Mouse (Mus musculus) ES-Bruce4 (cell line): ENCODE data around the gene Nrm. TPM values are rescaled to one million over a fixed set of nuclear protein-coding genes. Genes with fewer than 3 reads are reported as not detected.

Experiments
- H3K27ac ChIP-seq: 2 replicates; pipeline ENCODE4 v1.5.1; 2012; ENCODE audit warnings: low read length, inconsistent platforms; ENCODE audit not compliant: insufficient read depth
- H3K27me3 ChIP-seq: 2 replicates; pipeline ENCODE4 v1.6.1; 2012; ENCODE audit warnings: mild to moderate bottlenecking, low read length, inconsistent platforms; ENCODE audit not compliant: control insufficient read depth, poor library complexity, insufficient read depth, severe bottlenecking
- H3K36me3 ChIP-seq: 2 replicates; pipeline ENCODE4 v1.6.1; 2012; ENCODE audit warnings: inconsistent platforms, mild to moderate bottlenecking, low read length, moderate library complexity; ENCODE audit not compliant: control insufficient read depth, poor library complexity, insufficient read depth, severe bottlenecking
- H3K4me1 ChIP-seq: one replicate; pipeline ENCODE4 v1.8.1; 2011; ENCODE audit warnings: low read length; ENCODE audit not compliant: control insufficient read depth, insufficient read depth
- H3K4me3 ChIP-seq: 2 replicates; pipeline ENCODE4 v1.5.1; 2011; ENCODE audit warnings: low read depth, mild to moderate bottlenecking, low read length
- H3K9ac ChIP-seq: 2 replicates; pipeline ENCODE4 v1.6.1; 2012; ENCODE audit warnings: low read depth, mild to moderate bottlenecking, inconsistent platforms; ENCODE audit not compliant: poor library complexity, severe bottlenecking
- H3K9me3 ChIP-seq: replicated peaks from 2 replicates; pipeline ENCODE4 v1.6.1; 2012; ENCODE audit warnings: mild to moderate bottlenecking, low read length, inconsistent platforms; ENCODE audit not compliant: control insufficient read depth, poor library complexity, insufficient read depth, severe bottlenecking
- CTCF ChIP-seq: IDR thresholded peaks from one replicate; pipeline ENCODE4 v1.8.1; 2011; ENCODE audit warnings: low read depth, low read length
- EP300 ChIP-seq: IDR thresholded peaks from 2 replicates; pipeline ENCODE4 v1.6.1; 2011; ENCODE audit warnings: low read depth, low read length; ENCODE audit not compliant: insufficient read depth
- POLR2A ChIP-seq: IDR thresholded peaks from one replicate; pipeline ENCODE4 v1.8.1; 2011; ENCODE audit warnings: low read length; ENCODE audit not compliant: insufficient read depth
- polyA plus RNA-seq: library from polyadenylated mRNA; stranded (reverse); fragments of >200 nt; gene quantifications from 2 replicates; pipeline ENCODE4 v1.2.4, GENCODE M21; 2011; ENCODE audit warnings: low read depth; ENCODE audit not compliant: missing spikeins, insufficient read depth, insufficient read length

Gene Nrm
- polyA plus RNA-seq, 1 experiment = 32.9 TPM

DNA sequence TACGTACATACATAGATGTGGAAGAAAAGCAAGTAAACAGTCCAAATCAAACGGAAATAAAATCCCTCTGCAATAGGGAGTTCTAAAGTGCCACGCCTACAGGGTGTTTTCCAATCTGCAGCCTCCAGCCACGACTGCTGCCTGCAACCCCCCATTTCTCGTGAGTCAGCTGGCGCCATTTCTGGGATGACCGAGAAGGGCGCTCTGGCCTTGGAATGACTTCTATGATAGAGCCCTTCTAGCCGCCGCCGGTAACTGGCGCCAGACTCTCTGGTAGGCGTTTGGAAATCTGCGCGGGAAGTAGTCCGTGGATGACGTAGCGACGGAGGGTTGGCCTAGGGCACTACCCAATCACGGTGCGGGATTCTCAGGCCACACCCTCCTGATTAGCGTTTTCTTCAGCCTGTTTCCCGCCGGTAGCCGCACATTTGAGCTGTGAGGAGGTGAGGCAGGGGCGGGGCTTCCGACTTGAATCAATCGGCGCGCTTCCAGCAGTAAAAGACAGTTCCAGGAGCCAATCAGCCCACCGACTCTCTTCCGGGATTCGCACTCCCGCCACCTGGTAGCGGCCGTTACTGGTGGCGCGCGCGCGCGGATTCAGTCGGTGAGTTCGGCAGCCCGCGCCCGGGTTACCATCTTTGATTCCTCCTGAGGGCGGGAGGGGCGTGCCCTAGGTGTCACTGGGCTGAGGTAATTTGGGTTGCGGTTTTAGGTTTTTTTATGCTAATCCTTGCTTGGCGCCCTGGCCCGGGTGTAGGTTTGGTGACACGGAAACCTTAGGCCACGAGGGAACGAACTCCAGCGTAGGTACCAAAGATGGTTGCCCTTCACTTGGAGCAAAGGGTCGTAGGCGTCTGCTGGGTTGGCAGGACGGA lies 19.8 kb upstream of the Nrm start, which contains the start of gene Mdc1:
TSS of gene Mdc1 (plus strand) at position 440 of the 875 bp plus-strand sequence.
- TF ChIP-seq CTCF (no peak), POLR2A (peak; percentile 51), EP300 (peak; percentile 73)
- Histone ChIP-seq H3K36me3 (peaks cover 30% of the 10 kb centered on the region), H3K9me3 (no peaks in the 10 kb centered on the region), H3K27ac (peak within 1 kb of the TSS; percentile 48), H3K4me1 (no peaks in the 10 kb centered on the region), H3K27me3 (no peaks in the 10 kb centered on the region), H3K4me3 (peak within 1 kb of the TSS; percentile 70), H3K9ac (peak within 1 kb of the TSS; percentile 62)

DNA sequence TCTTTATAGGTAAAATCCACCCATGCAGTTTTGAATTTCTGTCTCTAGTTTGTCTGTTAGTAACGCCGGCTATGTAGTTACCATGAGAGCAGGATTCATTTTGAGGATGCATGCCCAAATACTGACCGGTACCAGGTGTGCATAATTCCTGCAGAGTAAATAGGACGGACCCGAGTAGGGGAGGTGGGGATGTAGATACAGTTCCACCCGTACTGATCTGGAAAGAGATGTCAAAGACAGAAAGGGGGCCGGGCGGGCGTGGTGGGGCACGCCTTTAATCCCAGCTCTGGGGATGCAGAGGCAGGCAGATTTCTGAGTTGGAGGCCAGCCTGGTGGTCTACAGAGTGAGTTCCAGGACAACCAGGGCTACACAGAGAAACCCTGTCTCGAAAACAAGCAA lies 19.1 kb upstream of the Nrm start:
- Histone ChIP-seq H3K36me3 (peaks cover 29% of the 10 kb centered on the region), H3K4me1 (no peaks in the 10 kb centered on the region)
- TF ChIP-seq POLR2A = no peak
- no peak for TF ChIP-seq CTCF
- no peak for TF ChIP-seq EP300

DNA sequence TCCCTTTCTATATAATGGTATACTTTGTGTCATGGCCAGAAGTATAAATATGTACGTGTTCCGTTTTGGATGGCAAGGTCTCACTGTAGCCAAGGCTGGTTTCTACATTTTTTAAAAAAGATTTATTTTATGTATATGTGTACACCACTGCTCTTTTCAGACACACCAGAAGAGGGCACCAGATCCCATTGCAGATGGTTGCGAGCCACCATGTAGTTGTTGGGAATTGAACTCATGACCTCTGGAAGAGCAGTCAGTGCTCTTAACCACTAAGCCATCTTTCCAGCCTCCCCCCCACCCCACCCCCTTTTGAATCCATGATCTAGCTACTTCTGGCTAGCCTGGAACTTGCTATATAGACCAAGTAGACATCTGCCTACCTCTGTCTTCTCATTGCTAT lies 17.6 kb upstream of the Nrm start:
- no peak overlapping the region for H3K27ac ChIP-seq
- TF ChIP-seq EP300 = no peak
- no peak for TF ChIP-seq POLR2A
- TF ChIP-seq CTCF = no peak
- no peaks in the 10 kb centered on the region for H3K4me1 ChIP-seq
- peaks cover 41% of the 10 kb centered on the region for H3K36me3 ChIP-seq
- no peak overlapping the region for H3K4me3 ChIP-seq
- H3K27me3 ChIP-seq = no peaks in the 10 kb centered on the region
- peak overlapping the region; percentile 62; the same call in 1 of the 2 replicates for H3K9ac ChIP-seq
- H3K9me3 ChIP-seq = no peaks in the 10 kb centered on the region

More for the DNA sequence above, 19.1 kb upstream of the Nrm start:
- peak overlapping the region; percentile 62 for H3K9ac ChIP-seq
- H3K27me3 ChIP-seq = no peaks in the 10 kb centered on the region
- peak overlapping the region; percentile 70 for H3K4me3 ChIP-seq
- H3K27ac ChIP-seq = peak overlapping the region; percentile 48
- H3K9me3 ChIP-seq = no peaks in the 10 kb centered on the region

DNA sequence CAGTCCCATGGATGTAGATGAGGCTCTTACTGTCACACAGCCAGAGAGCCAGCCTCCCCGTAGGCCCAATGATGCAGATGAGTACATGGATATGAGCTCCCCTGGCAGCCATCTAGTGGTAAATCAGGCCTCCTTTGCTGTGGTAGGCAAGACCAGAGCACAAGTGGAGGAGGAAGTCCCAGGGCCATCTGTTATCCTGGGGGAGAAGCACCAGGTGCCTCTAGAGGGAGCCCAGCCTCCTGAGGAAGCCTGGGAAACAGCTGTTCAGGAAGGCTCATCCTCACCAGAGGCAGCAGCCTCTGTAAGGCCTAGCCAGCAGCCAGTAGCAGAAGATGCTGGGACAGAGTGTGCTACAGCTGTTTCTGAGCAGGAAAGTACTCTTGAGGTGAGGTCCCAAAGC lies 13.0 kb upstream of the Nrm start:
- Histone ChIP-seq H3K27ac (no peak overlapping the region), H3K36me3 (peaks cover 81% of the 10 kb centered on the region), H3K4me1 (no peaks in the 10 kb centered on the region), H3K9me3 (no peaks in the 10 kb centered on the region), H3K27me3 (no peaks in the 10 kb centered on the region), H3K9ac (no peak overlapping the region), H3K4me3 (no peak overlapping the region)
- TF ChIP-seq CTCF (peak; percentile 31), EP300 (no peak)

DNA sequence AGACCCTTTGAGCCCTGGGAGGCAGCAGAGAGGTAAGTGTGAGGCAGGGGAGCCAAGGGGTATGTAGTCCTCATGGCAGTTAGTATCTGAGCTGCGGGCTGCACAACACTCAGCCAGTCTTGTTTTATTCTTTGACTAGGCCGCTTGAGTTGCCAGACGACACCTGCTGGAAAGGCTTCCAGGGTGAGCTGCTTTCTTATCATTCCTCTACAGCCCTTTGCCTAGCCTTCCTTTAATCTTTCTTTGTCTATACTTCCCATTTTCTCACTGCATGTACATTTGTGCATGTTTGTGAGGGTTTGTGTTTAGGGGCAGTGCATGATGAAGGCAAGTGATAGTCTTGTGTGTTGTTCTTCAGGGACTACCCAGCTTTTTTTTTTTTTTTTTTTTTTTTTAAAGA lies 10.1 kb upstream of the Nrm start:
- no peaks in the 10 kb centered on the region for H3K27me3 ChIP-seq
- no peaks in the 10 kb centered on the region for H3K9me3 ChIP-seq
- no peaks in the 10 kb centered on the region for H3K4me1 ChIP-seq
- H3K27ac ChIP-seq = no peak overlapping the region
- TF ChIP-seq POLR2A (no peak), CTCF (no peak), EP300 (no peak)
- peaks cover 73% of the 10 kb centered on the region for H3K36me3 ChIP-seq
- H3K9ac ChIP-seq = no peak overlapping the region
- H3K4me3 ChIP-seq = no peak overlapping the region

DNA sequence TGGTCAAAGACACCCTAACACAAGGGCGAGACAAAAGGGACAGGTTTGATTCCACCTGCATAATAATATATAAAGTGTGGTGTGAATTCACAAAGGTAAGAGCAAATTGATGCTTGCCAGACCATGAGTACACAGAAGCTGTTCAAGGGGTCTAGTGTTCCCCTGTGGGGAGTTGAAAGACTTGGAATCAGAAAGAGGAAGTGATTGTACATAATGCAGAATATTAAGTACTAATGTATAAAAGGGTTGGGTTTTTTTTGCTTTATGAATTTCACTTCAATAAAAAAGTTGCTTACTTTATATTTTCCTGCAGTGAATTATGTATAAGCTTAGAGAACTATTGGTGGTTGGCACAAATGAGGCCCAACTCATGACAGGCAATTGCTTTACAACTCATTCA lies 1.7 kb upstream of the Nrm start:
- TF ChIP-seq EP300 = no peak
- no peak for TF ChIP-seq CTCF
- H3K27ac ChIP-seq = no peak overlapping the region
- H3K9ac ChIP-seq = no peak overlapping the region
- no peaks in the 10 kb centered on the region for H3K27me3 ChIP-seq
- H3K4me1 ChIP-seq = peaks cover 5% of the 10 kb centered on the region
- no peaks in the 10 kb centered on the region for H3K9me3 ChIP-seq
- no peak overlapping the region for H3K4me3 ChIP-seq
- peaks cover 36% of the 10 kb centered on the region for H3K36me3 ChIP-seq
